Mouse (Mus musculus): ENCODE data around the gene Kcnk7. TPM values are rescaled to one million over a fixed set of nuclear protein-coding genes. Genes with fewer than 3 reads are reported as not detected.

The Kcnk7 gene
- total RNA-seq, 2 experiments from 2014 or later: not detected

DNA sequence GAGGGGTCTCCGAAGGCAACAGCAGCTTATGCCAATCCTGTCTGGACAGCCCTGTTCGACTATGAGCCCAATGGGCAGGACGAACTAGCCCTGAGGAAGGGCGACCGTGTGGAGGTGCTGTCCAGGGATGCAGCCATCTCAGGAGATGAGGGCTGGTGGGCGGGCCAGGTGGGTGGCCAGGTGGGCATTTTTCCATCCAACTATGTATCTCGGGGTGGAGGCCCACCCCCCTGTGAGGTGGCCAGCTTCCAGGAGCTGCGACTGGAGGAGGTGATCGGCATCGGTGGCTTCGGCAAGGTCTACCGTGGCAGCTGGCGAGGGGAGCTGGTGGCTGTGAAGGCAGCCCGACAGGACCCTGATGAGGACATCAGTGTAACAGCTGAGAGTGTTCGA is 13.8 kb upstream of the Kcnk7 start:
- DNase-seq: no peak

DNA sequence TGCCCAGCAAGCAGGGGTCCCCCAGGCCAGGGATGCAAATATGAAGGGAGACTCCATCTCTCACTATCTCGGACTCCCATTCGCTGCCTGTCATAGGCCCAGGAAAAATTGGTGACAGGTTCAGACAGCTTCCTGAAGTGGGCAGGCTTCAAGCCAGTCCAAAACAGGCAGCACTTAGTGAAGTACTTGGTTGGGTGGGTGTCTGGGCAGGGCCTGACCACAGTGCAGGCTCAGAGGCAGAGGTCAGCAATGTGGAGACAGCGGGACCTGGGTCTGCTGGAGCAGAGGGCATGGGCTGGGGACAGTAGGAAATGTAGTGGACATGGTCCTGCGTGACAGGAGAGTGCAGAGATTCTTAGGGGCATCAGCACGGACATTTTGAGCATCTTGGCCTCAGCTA is 12.6 kb upstream of the Kcnk7 start:
- no peak for DNase-seq

DNA sequence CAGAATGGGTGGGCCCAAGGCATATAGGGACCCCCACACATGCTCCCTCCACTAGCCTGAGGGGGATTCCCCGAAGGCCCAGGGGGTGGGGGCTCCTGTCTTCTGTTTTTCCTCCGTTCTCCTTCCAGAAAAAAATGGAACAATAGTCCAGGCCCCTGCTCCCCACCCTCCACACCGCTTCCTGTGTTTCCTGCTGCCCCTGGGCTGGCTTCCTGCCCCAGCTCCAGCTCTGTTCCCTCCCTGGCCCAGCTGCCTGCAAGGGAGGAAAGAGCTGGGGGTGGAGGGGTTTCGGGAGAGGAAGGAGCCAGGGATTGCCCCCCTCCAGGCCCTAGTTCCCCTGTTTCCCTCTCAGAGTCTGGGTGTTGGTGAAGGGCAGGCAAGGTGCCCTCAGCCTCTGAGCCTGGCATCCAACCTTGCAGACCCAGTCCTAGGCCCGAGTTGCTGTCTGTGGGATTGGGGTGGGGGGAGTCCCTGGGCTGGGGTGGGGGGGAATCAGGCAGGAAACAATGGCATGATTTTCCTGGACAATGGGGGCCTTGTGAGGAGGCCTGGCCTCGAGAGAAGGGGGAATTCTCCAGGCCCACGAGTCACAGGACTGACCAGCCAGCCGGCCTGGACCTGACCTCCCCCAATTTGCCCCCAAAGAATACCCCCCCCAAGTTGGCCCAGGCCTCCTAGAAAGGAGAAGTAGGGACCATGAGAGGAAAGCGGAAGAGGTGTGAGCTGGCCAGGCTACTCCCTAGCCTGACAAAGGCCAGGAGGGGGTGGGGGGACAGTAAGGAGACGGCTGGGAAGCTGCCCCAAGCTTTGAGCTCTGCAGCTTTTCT is 11.9 kb upstream of the Kcnk7 start:
- peak; percentile 75 for DNase-seq

DNA sequence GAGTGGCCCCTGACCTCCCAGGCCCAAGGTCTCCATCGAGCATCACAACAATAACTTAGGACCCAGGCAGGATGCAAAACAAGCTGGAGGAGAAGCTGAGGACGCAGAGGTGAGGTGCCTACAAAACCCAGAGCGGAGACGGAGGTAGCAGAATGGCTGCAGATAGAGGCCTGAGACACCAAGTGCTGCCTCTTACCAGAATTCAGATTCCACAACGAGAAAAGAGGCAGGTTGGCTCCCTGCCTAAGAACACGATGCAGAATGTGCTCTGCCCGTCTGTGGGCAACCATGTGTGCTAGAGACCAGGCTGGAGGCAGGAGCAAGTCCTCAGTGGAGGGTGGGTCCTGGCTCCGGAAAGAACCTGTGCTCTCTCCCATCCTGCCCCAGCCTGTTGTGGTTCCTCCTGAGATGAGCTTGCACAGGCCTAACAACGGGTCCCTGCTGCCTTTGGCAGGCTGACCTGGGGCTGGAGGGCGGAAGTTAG is 11.2 kb upstream of the Kcnk7 start:
- no peak for DNase-seq

DNA sequence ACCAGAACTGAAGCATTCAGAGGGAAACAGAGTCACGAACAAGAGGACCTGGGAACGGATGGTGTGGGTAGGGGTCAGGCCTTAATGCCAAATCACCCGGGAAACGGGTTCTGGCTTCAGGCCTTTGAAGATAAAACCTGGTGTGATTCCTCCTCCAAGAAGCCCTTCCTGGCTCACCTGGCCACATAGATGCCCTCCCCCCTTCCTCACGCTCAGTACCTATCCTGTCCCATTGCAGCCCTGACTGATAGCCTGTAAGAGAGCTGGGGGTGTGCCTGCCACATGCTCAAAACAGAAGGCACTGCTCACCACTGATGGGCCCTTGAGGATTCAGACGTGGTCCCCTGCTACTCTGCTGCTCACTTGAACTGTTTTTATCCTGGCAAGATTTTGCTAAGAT is 10.4 kb upstream of the Kcnk7 start:
- DNase-seq: no peak

DNA sequence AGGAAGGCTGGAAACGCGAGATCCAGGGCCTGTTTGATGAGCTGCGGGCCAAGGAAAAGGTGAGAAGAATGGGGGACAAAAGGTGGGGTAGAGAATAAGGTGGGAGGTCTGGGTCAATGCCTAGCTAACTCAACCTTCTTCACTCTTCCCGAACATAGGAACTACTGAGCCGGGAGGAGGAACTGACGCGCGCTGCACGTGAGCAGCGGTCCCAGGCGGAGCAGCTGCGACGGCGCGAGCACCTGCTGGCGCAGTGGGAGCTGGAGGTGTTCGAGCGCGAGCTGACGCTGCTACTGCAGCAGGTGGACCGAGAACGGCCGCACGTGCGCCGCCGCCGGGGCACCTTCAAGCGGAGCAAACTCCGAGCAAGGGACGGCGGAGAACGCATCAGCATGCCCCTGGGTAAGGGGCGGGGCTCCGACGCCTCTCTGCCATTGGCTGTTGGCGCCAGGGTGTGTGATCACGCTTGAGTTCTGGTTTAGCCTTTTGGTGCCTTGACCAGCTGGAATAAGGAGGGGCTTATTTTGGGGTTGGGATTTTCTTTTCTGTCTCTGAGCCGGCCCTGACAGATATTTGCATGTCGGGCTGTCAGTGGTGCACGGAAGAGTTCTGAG is 8.2 kb upstream of the Kcnk7 start:
- no peak for DNase-seq

DNA sequence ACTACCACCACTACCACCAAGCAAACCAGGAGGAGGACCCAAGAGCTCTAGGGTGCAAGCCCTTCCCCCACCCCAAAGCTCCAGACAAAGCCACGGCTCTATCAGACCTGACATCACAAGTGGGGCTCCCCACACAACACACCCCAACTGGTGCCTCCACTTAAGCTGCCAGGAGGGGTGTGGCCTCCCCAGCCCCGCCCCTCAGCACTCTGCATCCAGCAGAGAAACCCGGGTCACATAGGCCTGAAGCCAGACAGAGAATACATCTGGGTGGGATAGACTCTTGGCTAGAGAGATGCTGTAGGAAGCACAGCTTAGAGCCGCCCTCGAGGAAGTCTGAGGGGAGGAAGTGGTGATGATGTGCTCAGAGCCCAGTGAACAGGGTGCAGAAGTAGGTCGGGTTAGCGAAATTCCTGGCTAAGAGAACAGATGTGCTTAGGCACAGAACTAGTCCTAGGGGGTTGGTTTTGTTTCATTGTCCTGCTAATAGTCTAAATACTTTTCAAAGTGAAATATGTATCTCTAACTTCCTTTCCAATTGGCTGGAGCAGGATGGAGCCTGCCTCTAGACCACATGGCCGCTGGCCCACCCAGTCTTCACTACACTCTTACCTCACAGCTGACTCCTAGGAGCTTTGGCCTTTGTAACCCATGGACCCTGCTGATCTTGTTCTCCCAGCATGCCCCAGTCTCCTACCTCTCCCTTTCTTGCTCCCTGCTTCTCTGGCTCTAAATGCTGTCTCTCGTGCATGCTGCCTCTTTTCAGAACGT is 819 bp downstream of the Kcnk7 start:
- DNase-seq: no peak

DNA sequence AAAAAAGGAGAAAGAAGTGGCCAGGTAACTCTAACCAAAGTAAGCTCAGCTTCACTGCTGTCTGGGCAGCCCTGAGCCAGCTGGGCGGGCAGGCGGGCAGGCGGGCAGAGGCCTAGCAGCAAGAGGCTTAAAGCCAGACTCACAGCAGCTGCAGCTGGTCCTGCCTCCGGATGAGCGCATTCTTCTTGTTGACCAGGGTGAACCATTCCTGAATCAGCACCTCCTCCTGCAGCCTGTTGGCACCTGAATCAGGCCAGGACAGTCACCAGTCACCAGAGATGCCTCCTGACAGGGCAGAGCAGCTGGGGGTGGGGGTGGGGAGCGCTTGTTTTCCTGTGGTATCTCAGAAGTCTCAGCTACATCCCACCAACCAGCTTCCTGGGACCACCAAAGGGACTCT is 5.9 kb downstream of the Kcnk7 start:
- DNase-seq: no peak

DNA sequence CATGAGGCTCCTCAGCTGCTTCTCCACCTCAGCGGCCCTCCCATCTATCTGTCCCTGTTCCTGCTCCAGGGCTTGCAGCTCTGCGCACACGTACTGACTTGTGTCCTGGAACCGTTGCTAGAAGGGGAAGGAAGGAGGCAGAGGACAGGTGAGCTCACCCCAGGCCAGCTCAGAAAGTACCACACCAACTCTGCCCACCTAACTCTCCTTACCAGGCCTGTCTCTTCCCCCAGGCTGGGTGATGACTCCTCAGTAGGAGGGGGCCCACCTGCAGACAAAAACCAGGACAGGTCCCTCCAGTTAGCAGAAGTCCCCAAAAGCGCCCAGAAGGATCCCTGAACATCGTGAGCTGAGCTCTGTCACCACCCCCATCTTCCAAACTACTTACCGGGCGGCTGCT is 6.4 kb downstream of the Kcnk7 start:
- no peak for DNase-seq

DNA sequence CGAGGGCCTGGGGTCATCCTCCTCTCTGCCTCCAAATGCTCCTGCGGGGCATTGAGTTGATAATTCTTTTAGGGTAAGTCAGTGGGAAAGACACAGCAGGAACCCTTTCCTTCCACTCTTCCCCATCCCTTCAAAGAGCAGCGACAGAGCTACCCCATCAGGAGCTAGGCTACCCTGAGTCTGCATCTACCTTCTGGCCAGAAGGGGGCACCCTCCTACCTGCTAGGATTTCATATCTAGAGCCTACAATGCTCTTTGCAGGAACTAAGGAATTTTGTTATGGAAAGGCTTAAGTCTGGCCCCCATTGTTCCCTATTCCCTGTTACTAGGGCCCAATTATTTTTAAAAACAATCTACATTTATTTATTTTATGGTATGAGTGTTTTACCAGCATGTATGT is 7.1 kb downstream of the Kcnk7 start:
- DNase-seq: no peak

DNA sequence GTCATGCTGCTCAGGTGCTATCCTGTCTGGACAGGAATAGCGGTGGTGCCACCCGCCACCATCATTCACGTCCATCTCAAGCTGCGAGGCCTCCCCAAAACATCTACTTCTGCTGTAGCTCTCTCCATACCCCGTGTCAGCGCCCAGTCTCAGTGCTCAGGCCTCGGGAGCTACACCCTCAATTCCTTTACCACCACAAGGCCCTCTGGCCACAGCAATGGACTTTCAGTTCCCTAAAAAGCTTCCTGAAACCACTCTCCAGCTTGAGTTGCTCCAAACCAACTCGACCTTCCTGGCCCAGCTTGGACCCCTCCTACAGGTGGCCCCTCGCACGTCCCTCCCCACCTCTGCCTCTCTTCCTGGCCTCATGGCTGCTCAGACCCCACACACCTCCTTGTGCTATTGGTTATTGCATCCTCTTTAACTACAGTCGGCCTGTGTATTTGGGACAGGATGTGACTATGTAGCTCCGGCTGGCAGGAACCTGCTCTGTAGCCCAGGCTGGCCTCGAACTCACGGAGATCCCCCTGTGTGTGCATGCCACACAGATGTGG is 7.8 kb downstream of the Kcnk7 start:
- DNase-seq: no peak

DNA sequence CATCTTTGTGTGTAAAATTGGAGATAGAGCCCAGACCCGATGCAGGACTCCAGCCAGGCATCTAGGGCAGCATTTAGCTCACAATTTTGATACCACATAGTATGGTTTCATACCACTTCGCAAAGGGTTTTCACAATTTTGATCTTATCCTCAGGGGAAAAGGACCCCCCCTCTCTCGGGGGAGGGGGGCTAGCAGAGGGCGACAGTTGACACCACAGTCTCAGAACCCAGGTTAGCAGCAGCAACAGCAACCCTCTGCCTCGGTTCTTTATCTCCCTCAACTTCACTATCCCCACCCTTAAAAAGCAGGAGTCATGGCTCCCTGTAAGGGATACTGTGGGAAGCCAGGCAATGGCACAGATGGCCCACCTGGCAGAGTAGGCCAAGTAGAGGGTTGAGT is 9.1 kb downstream of the Kcnk7 start:
- no peak for DNase-seq

DNA sequence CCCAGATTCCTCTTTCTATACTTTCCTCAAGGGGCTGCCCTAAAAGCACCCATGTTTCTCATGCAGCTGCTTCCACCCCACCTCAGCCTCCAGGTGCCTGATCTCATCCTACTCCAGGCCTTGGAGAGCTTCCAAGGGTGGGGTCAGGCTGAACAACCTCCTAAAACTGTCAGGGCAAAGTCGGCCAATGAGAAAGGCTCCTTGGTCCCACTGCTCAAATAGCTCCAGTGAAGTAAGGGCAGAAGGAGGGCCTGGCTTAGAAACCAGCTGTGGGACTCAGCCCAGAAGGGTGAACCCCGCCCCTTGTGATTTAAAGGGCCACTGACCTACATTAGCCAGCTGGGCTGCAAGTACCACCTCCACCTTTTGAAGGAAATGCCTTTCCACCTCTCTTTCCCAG is 9.6 kb downstream of the Kcnk7 start:
- DNase-seq: peak; percentile 85

DNA sequence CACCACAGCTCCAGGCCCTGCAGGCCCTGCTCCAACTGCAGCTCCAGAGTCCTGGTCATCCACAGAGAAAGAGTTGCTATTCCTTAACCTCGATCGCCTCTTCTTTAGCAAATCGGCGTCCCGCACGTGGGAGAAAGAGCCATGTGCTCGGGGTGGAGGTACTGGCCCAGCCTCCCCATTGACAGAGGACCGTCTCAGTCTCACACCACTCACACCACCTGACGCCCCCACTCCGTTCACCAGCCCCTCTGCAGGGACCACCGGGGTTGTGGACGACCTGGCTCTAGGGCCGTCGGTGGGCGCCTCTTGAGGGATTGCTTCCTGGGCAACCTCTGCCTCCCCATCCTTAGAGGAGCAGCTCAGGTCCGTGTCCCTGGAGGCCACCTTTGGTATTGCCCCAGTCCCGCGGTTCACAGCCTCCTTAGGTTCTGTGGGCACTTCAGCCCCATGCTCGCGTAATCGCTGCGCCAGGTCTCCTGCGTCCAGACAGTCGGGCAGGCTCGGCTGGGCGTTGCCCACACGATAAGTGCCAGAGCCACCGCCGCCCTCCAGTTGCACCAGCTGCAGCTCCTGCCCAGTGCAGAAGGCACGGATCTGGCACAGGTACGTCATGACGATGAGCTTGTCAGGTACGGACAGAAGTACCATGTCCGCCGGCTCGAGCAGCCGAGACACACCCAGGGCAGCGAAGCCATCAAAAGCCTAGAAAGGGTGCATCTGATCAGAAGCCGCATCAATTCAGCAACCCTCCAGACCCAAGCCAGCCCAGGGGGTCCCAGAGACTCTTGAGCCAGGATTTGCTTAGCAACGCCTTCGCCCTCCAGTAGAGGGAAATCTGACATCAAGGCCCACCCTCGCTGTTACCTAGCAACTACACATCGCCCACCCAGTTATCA is 11.9 kb downstream of the Kcnk7 start:
- no peak for DNase-seq

DNA sequence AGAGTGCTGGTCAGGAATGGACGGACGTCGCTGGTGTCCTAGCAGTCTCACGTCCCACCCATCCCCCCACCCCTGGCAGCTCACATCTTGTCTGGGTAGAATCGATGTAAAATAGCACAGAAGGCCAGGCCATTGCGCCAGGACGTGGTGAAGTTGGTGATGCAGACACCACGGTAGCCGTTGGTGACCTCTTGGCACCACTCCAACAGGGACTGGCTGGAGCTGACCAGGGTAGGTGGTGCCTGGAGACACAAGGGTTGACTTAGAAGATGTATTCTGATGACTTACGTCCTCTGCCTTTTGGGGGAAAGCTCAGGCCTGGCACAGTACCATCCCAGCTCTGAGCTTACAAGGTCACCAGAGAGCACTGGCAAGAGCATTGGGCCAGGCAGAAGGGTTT is 12.8 kb downstream of the Kcnk7 start:
- DNase-seq: no peak

DNA sequence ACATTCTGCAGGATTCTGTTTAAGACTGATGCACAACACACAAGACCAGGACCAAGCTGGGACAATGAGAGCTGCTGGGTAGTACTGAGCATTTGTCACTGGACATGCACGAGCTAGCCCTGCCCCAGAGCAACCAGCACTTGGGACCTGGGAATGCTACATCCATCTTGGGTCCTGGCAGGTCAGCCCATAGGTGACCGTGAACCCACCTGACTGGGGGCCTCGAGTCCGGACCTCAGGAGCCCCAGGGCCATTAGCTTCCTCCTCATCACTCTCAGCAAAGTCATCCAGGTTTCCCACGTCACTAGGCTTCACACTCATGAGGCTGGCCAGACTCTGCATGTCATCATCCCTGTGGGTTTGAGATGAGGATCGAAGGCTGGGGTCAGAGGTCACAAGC is 17.1 kb downstream of the Kcnk7 start:
- DNase-seq: no peak

DNA sequence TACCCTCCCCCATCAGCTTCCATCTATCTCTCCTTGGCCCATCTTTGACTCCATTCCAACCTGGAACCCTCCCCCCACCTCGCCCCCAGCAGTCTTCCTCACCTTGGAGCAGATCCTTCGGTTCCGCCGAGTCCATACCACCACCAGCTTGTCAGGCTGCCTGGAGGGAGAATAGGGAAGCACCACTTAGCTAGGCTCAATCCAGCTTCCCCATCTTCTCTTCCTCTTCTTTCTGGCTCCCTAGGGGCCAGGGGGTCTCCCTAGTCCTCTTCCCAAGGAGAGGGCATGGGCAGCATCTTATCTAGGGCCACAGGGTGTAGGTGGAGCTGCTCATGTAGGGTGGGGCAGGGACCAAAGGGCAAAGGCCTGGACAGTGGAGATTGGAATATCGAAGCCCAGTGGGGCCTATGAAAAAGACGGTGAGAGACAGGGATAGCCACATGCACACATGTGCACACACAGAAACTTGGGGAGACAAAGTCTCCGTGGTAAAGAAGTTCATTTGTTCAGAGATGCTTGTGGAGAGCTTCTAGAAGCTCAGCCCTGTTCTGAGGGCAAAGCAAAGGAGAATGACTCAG is 18.8 kb downstream of the Kcnk7 start:
- no peak for DNase-seq

DNA sequence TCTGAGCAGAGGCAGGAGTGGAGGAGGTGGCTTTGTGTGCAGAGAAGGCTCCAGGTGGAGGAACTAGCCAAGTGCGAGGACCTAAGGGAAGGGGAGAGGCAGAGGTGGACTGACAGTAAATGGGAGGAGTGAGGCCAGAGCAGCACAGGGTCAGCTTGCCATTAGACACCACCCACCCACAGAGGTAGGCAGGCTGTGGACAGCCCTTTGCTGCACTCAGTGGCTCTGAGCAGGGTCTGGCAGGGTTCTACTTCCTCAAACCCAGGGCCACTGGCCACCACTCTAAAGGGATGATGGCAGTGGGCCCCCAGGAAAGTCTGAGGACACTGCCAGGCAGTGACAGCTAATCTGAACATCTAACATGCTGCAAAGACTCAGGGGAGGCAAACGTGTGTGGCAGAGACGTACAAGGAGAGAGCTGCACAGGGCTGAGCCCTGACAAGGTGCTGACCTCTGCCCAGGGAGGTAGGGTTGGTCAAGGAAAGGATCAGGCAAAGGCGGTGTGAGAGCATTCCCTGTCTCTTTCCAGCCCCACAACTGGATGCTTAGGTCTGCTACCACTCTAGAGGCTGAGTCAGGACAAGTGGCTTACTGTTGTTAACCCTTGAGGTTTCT is 19.9 kb downstream of the Kcnk7 start:
- DNase-seq: no peak

DNA sequence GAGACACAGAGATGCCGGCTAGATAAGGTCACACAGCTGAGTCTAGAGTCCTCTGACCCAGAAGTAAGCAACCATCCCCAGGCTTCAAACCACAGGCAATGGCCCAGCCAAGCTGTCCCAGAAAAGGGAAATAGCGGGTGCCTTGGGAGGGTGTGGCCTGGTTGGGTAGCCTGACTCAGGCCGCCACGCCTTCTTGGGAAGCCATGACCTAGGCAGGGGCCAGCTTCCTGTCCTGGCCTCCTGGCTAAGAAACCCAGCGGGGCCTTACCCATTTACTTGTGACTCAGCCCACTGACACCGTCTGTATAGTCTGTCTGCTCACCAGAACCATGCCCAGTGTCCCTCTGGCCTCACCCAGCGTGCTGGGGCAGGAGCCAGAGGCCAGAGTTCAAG is 20.4 kb downstream of the Kcnk7 start:
- DNase-seq: peak; percentile 91

DNA sequence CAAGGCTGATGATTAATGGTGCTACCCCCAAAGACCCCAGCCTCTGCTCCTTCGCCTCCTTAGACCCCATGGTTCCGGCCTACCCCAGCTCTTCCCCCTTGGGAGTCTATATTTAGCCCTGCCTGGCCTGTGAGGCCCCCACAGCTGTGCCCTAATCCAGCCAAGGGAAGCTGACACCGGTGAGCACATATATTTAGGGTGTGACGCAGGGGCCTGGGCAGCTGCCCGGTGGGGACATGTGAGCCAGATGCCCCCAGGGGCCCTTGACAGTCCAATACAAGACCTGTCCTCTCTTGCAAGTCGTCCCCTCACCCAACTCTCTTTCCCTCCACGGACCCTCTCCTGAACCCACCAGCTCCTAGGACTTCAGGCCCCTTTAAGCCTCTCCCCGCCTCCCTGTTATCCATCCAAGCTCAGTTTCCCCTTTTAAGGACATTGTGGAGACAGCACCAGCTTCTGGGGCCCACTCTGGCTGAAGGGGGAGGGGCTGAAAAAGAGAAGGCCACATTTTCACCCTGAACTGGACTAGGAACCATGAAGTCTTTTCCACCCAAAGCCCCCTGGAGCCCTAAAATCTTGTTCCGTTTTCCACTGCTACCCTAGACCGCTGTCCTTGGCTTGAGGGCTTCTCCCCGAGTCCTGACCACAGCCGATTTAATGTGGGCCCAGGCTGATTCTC is 21.0 kb downstream of the Kcnk7 start:
- peak; percentile 89 for DNase-seq
